Mouse (Mus musculus) heart, adult 2 months (tissue): ENCODE data around the gene Cmbl. TPM values are rescaled to one million over a fixed set of nuclear protein-coding genes. Genes with fewer than 3 reads are reported as not detected.
A peak's percentile ranks its signal among the peaks of the same experiment; 100 is the strongest.

Source experiments
- DNase-seq, 2 experiments: peaks; one replicate each; pipeline ENCODE4 v3.0.0; 2021
- H3K27ac ChIP-seq: fragments of 200-600 bp; 2 replicates; pipeline ENCODE4 v1.8.1; 2022
- H3K27me3 ChIP-seq: fragments of 200-500 bp; 2 replicates; pipeline ENCODE4 v1.6.1; 2012; ENCODE audit warnings: mild to moderate bottlenecking, low read length, inconsistent platforms, mixed read lengths; ENCODE audit not compliant: control insufficient read depth, insufficient read depth
- H3K36me3 ChIP-seq: fragments of 200-500 bp; 2 replicates; pipeline ENCODE4 v1.6.1; 2012; ENCODE audit warnings: low read length, inconsistent platforms; ENCODE audit not compliant: control insufficient read depth, insufficient read depth
- H3K4me1 ChIP-seq: fragments of 200-500 bp; 2 replicates; pipeline ENCODE4 v1.6.1; 2011; ENCODE audit warnings: low read length; ENCODE audit not compliant: control insufficient read depth, insufficient read depth
- H3K4me3 ChIP-seq: fragments of 200-600 bp; 2 replicates; pipeline ENCODE4 v1.8.1; 2022
- H3K79me2 ChIP-seq: fragments of 200-500 bp; replicated peaks from 2 replicates; pipeline ENCODE4 v1.6.1; 2012; ENCODE audit warnings: mild to moderate bottlenecking, inconsistent platforms, low read length, moderate library complexity, mixed read lengths; ENCODE audit not compliant: control insufficient read depth, insufficient read depth
- H3K9ac ChIP-seq: fragments of 200-500 bp; 2 replicates; pipeline ENCODE4 v1.6.1; 2012; ENCODE audit warnings: low read depth, mild to moderate bottlenecking, control low read depth, inconsistent platforms, low read length, mixed read lengths
- CTCF ChIP-seq: fragments of 200-600 bp; IDR thresholded peaks from 2 replicates; pipeline ENCODE4 v1.8.1; 2022; ENCODE audit warnings: antibody characterized with exemption, mild to moderate bottlenecking, moderate library complexity
- EP300 ChIP-seq: fragments of 200-500 bp; IDR thresholded peaks from 2 replicates; pipeline ENCODE4 v1.6.1; 2011; ENCODE audit warnings: low read depth, low read length, control low read depth; ENCODE audit not compliant: insufficient read depth
- POLR2A ChIP-seq: fragments of 200-500 bp; IDR thresholded peaks from 2 replicates; pipeline ENCODE4 v1.6.1; 2011; ENCODE audit warnings: mild to moderate bottlenecking, low read depth, low read length, control low read depth; ENCODE audit not compliant: insufficient read depth
- WGBS: fragments of 180-500 bp; shearing (Covaris S2); methylation state at CpG from one replicate; pipeline ENCODE4 v1.1.7; 2018; 5-methylcytosine and 5-hydroxymethylcytosine counted together
- intact Hi-C: fragments of 180-260 bp; cut with DNase I; formaldehyde crosslinking; loops from one replicate; pipeline ENCODE4 v1.15.1; 2025
- polyA plus RNA-seq: library from polyadenylated mRNA; depleted of rRNA; stranded (reverse); fragments of >200 nt; gene quantifications from 2 replicates; pipeline ENCODE4 v1.2.3, GENCODE M21; 2012
- total RNA-seq, 2 experiments: library from RNA; stranded (reverse); gene quantifications; 2 replicates each; pipeline ENCODE4 v1.2.3; 2021

Cmbl gene
- total and polyA plus RNA-seq, 3 experiments = 27.1 to 49.6 (median 30.7) TPM

GRCm38 (mm10) chr15:31568581-31568996 lies 3.4 kb downstream of the Cmbl start:
- TF ChIP-seq POLR2A (peak; percentile 58), CTCF (no peak)
- Histone ChIP-seq H3K4me3 (peak overlapping the region; percentile 38), H3K79me2 (no peaks in the 10 kb centered on the region), H3K27ac (peak overlapping the region; percentile 52), H3K27me3 (no peaks in the 10 kb centered on the region), H3K9ac (peak overlapping the region; percentile 39), H3K36me3 (no peaks in the 10 kb centered on the region), H3K4me1 (peaks cover 10% of the 10 kb centered on the region)
- WGBS = 7% methylated on average over 12 of the region's 12 CpGs
- intact Hi-C loops = loop anchor here (5.0 kb wide), 1 partner anchor 36 kb away; the partner anchor contains the start of gene March6
- DNase-seq = peak; percentile 62 to 68

- Histone ChIP-seq H3K4me3 (no peak overlapping the region), H3K27ac (no peak overlapping the region), H3K9ac (no peak overlapping the region), H3K27me3 (no peaks in the 10 kb centered on the region), H3K79me2 (no peaks in the 10 kb centered on the region), H3K36me3 (no peaks in the 10 kb centered on the region), H3K4me1 (peaks cover 10% of the 10 kb centered on the region)
- TF ChIP-seq CTCF (peak; percentile 30), POLR2A (no peak)
- peak in 1 of 2 experiments; percentile 20 for DNase-seq
- intact Hi-C loops = loop anchor here (5.0 kb wide), 1 partner anchor 37 kb away; the partner anchor contains the start of gene March6
- WGBS = 35% methylated on average over 9 of the region's 9 CpGs
These were observed 4.3 kb downstream of the Cmbl start for GRCm38 (mm10) chr15:31569325-31570022.

GRCm38 (mm10) chr15:31570959-31571358 lies 5.8 kb downstream of the Cmbl start:
- Histone ChIP-seq H3K9ac (no peak overlapping the region), H3K79me2 (no peaks in the 10 kb centered on the region), H3K4me1 (peaks cover 10% of the 10 kb centered on the region), H3K27me3 (no peaks in the 10 kb centered on the region), H3K27ac (no peak overlapping the region), H3K4me3 (no peak overlapping the region), H3K36me3 (no peaks in the 10 kb centered on the region)
- intact Hi-C loops = no loop called here
- 80% methylated on average over 8 of the region's 8 CpGs for WGBS
- TF ChIP-seq POLR2A (no peak), CTCF (no peak), EP300 (no peak)
- DNase-seq = no peak

GRCm38 (mm10) chr15:31571906-31572722 lies 6.9 kb downstream of the Cmbl start:
- no peak overlapping the region for H3K4me3 ChIP-seq
- no peak overlapping the region for H3K27ac ChIP-seq
- H3K9ac ChIP-seq = no peak overlapping the region
- TF ChIP-seq POLR2A = no peak
- TF ChIP-seq CTCF = no peak
- TF ChIP-seq EP300 = no peak
- intact Hi-C loops = no loop called here
- H3K36me3 ChIP-seq = no peaks in the 10 kb centered on the region
- H3K27me3 ChIP-seq = no peaks in the 10 kb centered on the region
- 61% methylated on average over 16 of the region's 16 CpGs for WGBS
- H3K79me2 ChIP-seq = no peaks in the 10 kb centered on the region
- peaks cover 10% of the 10 kb centered on the region for H3K4me1 ChIP-seq
- DNase-seq = peak; percentile 35 to 56

GRCm38 (mm10) chr15:31573287-31573686 lies 8.1 kb downstream of the Cmbl start:
- WGBS = 79% methylated on average over 4 of the region's 4 CpGs
- Histone ChIP-seq H3K4me3 (no peak overlapping the region), H3K4me1 (peaks cover 8% of the 10 kb centered on the region), H3K79me2 (no peaks in the 10 kb centered on the region; the same call in 1 of the 2 replicates), H3K36me3 (no peaks in the 10 kb centered on the region), H3K9ac (no peak overlapping the region), H3K27me3 (no peaks in the 10 kb centered on the region), H3K27ac (no peak overlapping the region)
- DNase-seq = no peak
- TF ChIP-seq CTCF (no peak), POLR2A (no peak), EP300 (no peak)
- intact Hi-C loops = no loop called here

GRCm38 (mm10) chr15:31573692-31574091 lies 8.5 kb downstream of the Cmbl start:
- no peak for TF ChIP-seq CTCF
- no peak for TF ChIP-seq POLR2A
- no peak for TF ChIP-seq EP300
- H3K9ac ChIP-seq = no peak overlapping the region
- H3K27ac ChIP-seq = no peak overlapping the region
- no peaks in the 10 kb centered on the region for H3K36me3 ChIP-seq
- intact Hi-C loops = no loop called here
- no peak overlapping the region for H3K4me3 ChIP-seq
- no peak for DNase-seq
- H3K27me3 ChIP-seq = no peaks in the 10 kb centered on the region
- H3K4me1 ChIP-seq = peaks cover 8% of the 10 kb centered on the region
- H3K79me2 ChIP-seq = no peaks in the 10 kb centered on the region; the same call in 1 of the 2 replicates
